Mouse (Mus musculus) limb, embryonic 14.5 days (tissue): ENCODE data around the gene Igflr1. TPM values are rescaled to one million over a fixed set of nuclear protein-coding genes. Genes with fewer than 3 reads are reported as not detected.

Source experiments
- ATAC-seq: fragments of 200-750 bp; cut with Nextera tagmentation; 2 replicates; pipeline ENCODE4 v1.8.0; 2017; ENCODE audit warnings: low read depth, moderate number of reproducible peaks, moderate TSS enrichment; ENCODE audit not compliant: low FRiP score
- DNase-seq: peaks from one replicate; pipeline ENCODE4 v3.0.0-alpha.2; 2015; ENCODE audit warnings: low spot score
- H3K27ac ChIP-seq: fragments of 300-500 bp; sonication (generic); replicated peaks from 2 replicates; pipeline ENCODE4 v1.5.1; 2014; ENCODE audit warnings: low read depth, mild to moderate bottlenecking, low read length, moderate library complexity, mixed read lengths
- H3K27me3 ChIP-seq: fragments of 300-500 bp; sonication (generic); 2 replicates; pipeline ENCODE4 v1.6.1; 2014; ENCODE audit warnings: low read length, mixed read lengths; ENCODE audit not compliant: control insufficient read depth, insufficient read depth
- H3K36me3 ChIP-seq: fragments of 300-500 bp; sonication (generic); 2 replicates; pipeline ENCODE4 v1.6.1; 2014; ENCODE audit warnings: mild to moderate bottlenecking, low read length, moderate library complexity, mixed read lengths; ENCODE audit not compliant: control insufficient read depth, insufficient read depth
- H3K4me1 ChIP-seq: fragments of 300-500 bp; sonication (generic); 2 replicates; pipeline ENCODE4 v1.6.1; 2014; ENCODE audit warnings: antibody characterized with exemption, low read length, mixed read lengths; ENCODE audit not compliant: control insufficient read depth, insufficient read depth
- H3K4me2 ChIP-seq: fragments of 300-500 bp; sonication (generic); replicated peaks from 2 replicates; pipeline ENCODE4 v1.6.1; 2014; ENCODE audit warnings: low read depth, mild to moderate bottlenecking, low read length, moderate library complexity; ENCODE audit not compliant: severe bottlenecking
- H3K4me3 ChIP-seq: fragments of 300-500 bp; sonication (generic); replicated peaks from 2 replicates; pipeline ENCODE4 v1.5.1; 2014; ENCODE audit warnings: low read length
- H3K9ac ChIP-seq: fragments of 300-500 bp; sonication (generic); 2 replicates; pipeline ENCODE4 v1.6.1; 2014; ENCODE audit warnings: mild to moderate bottlenecking, low read depth, low read length, moderate library complexity; ENCODE audit not compliant: severe bottlenecking
- H3K9me3 ChIP-seq: fragments of 300-500 bp; sonication (generic); 2 replicates; pipeline ENCODE4 v1.6.1; 2016; ENCODE audit warnings: low read length; ENCODE audit not compliant: control insufficient read depth
- POLR2A ChIP-seq: fragments of 200-500 bp; IDR thresholded peaks from 2 replicates; pipeline ENCODE4 v1.8.0; 2012; ENCODE audit warnings: inconsistent platforms, mild to moderate bottlenecking, moderate library complexity, borderline replicate concordance; ENCODE audit not compliant: insufficient read depth, insufficient read length; ENCODE audit errors: extremely low read depth
- WGBS: fragments of 180-500 bp; shearing (Covaris S2); extraction: QIAGEN DNeasy Blood & Tissue Kit; methylation state at CpG from one replicate; pipeline ENCODE4 v1.1.7; 2014; 5-methylcytosine and 5-hydroxymethylcytosine counted together
- polyA plus RNA-seq, 2 experiments: library from polyadenylated mRNA; depleted of rRNA in 1 of 2; stranded (reverse) in 1 of 2; unstranded in 1 of 2; fragments of >200 nt; fragmentation: Nextera tagmentation in 1 of 2; extraction: Ambion mirVana in 1 of 2; gene quantifications; 2 replicates each; pipeline versions ENCODE4 v1.2.1 to v1.2.3; 2012 to 2014

Gene Igflr1
- polyA plus RNA-seq, 2 experiments = 1.7 to 5.2 TPM

- Histone ChIP-seq H3K27ac (peak overlapping the region; percentile 92), H3K4me1 (peaks cover 14% of the 10 kb centered on the region), H3K4me2 (peak overlapping the region; percentile 77), H3K9ac (peak overlapping the region; percentile 98), H3K4me3 (peak overlapping the region; percentile 96), H3K9me3 (no peaks in the 10 kb centered on the region), H3K27me3 (no peaks in the 10 kb centered on the region), H3K36me3 (peaks cover 21% of the 10 kb centered on the region)
- 28% methylated on average over 40 of the region's 40 CpGs for WGBS
- TF ChIP-seq POLR2A = no peak
- ATAC-seq (peak; percentile 70), DNase-seq (peak; percentile 92)
Measured at GRCm38 (mm10) chr7:30589435-30590301, 24.4 kb downstream of the Igflr1 start.

- Histone ChIP-seq H3K27ac (no peak overlapping the region), H3K4me3 (no peak overlapping the region), H3K4me2 (no peak overlapping the region), H3K36me3 (peaks cover 7% of the 10 kb centered on the region), H3K27me3 (no peaks in the 10 kb centered on the region), H3K9ac (no peak overlapping the region), H3K4me1 (peaks cover 14% of the 10 kb centered on the region), H3K9me3 (no peaks in the 10 kb centered on the region)
- ATAC-seq = no peak
- no peak for TF ChIP-seq POLR2A
- 82% methylated on average over 9 of the region's 9 CpGs for WGBS
- DNase-seq = no peak
Measured at GRCm38 (mm10) chr7:30590927-30591604, 25.8 kb downstream of the Igflr1 start.

GRCm38 (mm10) chr7:30591605-30591951 lies 26.4 kb downstream of the Igflr1 start:
- Histone ChIP-seq H3K9me3 (no peaks in the 10 kb centered on the region), H3K9ac (no peak overlapping the region), H3K36me3 (peaks cover 2% of the 10 kb centered on the region), H3K27me3 (no peaks in the 10 kb centered on the region), H3K4me2 (no peak overlapping the region), H3K4me1 (peaks cover 14% of the 10 kb centered on the region), H3K4me3 (no peak overlapping the region), H3K27ac (no peak overlapping the region)
- 43% methylated on average over 4 of the region's 4 CpGs for WGBS
- DNase-seq (no peak), ATAC-seq (no peak)
- TF ChIP-seq POLR2A = no peak

GRCm38 (mm10) chr7:30592772-30593423 lies 27.7 kb downstream of the Igflr1 start:
- TF ChIP-seq POLR2A = no peak
- 39% methylated on average over 5 of the region's 5 CpGs for WGBS
- peaks cover 3% of the 10 kb centered on the region; the same call in 1 of the 2 replicates for H3K4me1 ChIP-seq
- H3K9me3 ChIP-seq = no peaks in the 10 kb centered on the region
- H3K9ac ChIP-seq = no peak overlapping the region
- H3K4me2 ChIP-seq = no peak overlapping the region
- no peaks in the 10 kb centered on the region for H3K36me3 ChIP-seq
- H3K4me3 ChIP-seq = no peak overlapping the region
- ATAC-seq = no peak
- DNase-seq = no peak
- no peaks in the 10 kb centered on the region for H3K27me3 ChIP-seq
- no peak overlapping the region for H3K27ac ChIP-seq
